Mouse (Mus musculus): ENCODE measurements around the gene Efcc1. TPM values are rescaled to one million over a fixed set of nuclear protein-coding genes. Genes with fewer than 3 reads are reported as not detected.

Efcc1 gene
- polyA plus RNA-seq, 1 experiment from 2014 or later, result 0.42 TPM

- Histone ChIP-seq H3K9ac (replicated peaks) (no peak overlapping the region), H3K4me3 (ENCODE audit: low read depth, low read length) (no peak overlapping the region), H3K4me2 (ENCODE audit: low read depth, low read length) (no peak overlapping the region), H3K4me1 (ENCODE audit: insufficient read depth) (peaks cover 52% of the 10 kb centered on the region), H3K27ac (ENCODE audit: low read depth) (no peak overlapping the region), H3K9me3 (ENCODE audit: low read length) (no peaks in the 10 kb centered on the region), H3K27me3 (ENCODE audit: insufficient read depth, low read length) (no peaks in the 10 kb centered on the region), H3K36me3 (replicated peaks; ENCODE audit: insufficient read depth, low read length) (no peaks in the 10 kb centered on the region)
- DNase-seq, result no peak
- TF ChIP-seq EP300 (IDR thresholded peaks at IDR 0.05; ENCODE audit: low read depth) (no peak), CTCF (IDR thresholded peaks at IDR 0.05; ENCODE audit: low read depth) (no peak)
- no peak for ATAC-seq
- WGBS (ENCODE audit: insufficient replicate concordance), result 43% methylated on average over 8 of the region's 8 CpGs
Observed at GRCm38 (mm10) chr6:87741978-87742377, 11.3 kb downstream of the Efcc1 start.

DNA sequence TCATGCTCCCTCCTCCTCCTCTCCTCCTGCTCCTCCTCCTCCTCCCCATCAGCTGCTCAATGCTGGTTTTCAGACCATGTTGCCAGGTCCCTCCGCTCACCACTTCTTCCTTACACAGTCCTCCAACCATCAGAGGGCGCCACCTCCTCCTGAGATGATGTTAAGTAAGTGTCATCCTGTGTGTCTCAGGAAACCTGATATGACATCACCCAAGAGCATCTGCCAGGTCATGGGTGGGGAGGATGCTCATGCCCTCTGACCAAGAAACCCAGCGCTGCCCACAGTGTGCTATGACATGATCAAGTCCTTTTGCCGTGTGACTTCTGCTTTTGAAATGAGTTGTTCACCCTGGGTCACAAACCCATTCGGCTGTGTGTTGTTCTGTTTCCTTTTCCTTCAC lies 12.1 kb downstream of the Efcc1 start:
- ATAC-seq (peak; percentile 18; the same call in 1 of the 2 replicates), DNase-seq (peak; percentile 60)
- H3K27me3 ChIP-seq (ENCODE audit: insufficient read depth, low read length), result no peaks in the 10 kb centered on the region
- TF ChIP-seq EP300 (IDR thresholded peaks at IDR 0.05; ENCODE audit: low read depth), result no peak
- TF ChIP-seq CTCF (IDR thresholded peaks at IDR 0.05; ENCODE audit: low read depth), result peak; percentile 69
- H3K4me2 ChIP-seq (ENCODE audit: low read depth, low read length), result no peak overlapping the region
- H3K36me3 ChIP-seq (replicated peaks; ENCODE audit: insufficient read depth, low read length), result no peaks in the 10 kb centered on the region
- H3K4me3 ChIP-seq (ENCODE audit: low read depth, low read length), result no peak overlapping the region
- H3K4me1 ChIP-seq (ENCODE audit: insufficient read depth), result peaks cover 56% of the 10 kb centered on the region
- no peak overlapping the region for H3K27ac ChIP-seq (ENCODE audit: low read depth)
- 81% methylated on average over 5 of the region's 5 CpGs for WGBS (ENCODE audit: insufficient replicate concordance)
- H3K9me3 ChIP-seq (ENCODE audit: low read length), result no peaks in the 10 kb centered on the region
- no peak overlapping the region for H3K9ac ChIP-seq (replicated peaks)

DNA sequence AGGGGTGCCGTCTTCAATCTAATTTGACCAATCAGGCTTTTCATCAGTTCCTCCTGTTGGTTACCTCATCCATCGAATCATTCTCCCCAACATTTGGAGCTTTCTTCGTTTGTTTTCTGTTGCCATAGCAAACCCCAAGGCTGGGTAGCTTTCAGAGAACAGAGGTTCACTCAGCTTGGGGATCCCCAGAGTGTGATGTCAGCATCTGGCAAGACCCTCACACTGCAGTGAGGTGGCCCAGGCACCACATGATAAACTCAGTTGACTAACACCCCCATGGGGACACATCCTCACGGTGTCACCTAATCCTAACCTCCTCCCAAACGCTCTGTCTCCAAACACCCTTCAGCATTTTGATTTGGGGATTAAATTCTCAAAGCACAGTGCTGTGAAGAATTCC lies 12.6 kb downstream of the Efcc1 start:
- Histone ChIP-seq H3K27ac (ENCODE audit: low read depth) (no peak overlapping the region), H3K4me2 (ENCODE audit: low read depth, low read length) (no peak overlapping the region), H3K9ac (replicated peaks) (no peak overlapping the region), H3K9me3 (ENCODE audit: low read length) (no peaks in the 10 kb centered on the region), H3K4me1 (ENCODE audit: insufficient read depth) (peaks cover 53% of the 10 kb centered on the region), H3K27me3 (ENCODE audit: insufficient read depth, low read length) (no peaks in the 10 kb centered on the region), H3K36me3 (replicated peaks; ENCODE audit: insufficient read depth, low read length) (no peaks in the 10 kb centered on the region), H3K4me3 (ENCODE audit: low read depth, low read length) (no peak overlapping the region)
- 79% methylated on average over 5 of the region's 5 CpGs for WGBS (ENCODE audit: insufficient replicate concordance)
- DNase-seq (no peak), ATAC-seq (no peak)
- no peak for TF ChIP-seq EP300 (IDR thresholded peaks at IDR 0.05; ENCODE audit: low read depth)
- no peak for TF ChIP-seq CTCF (IDR thresholded peaks at IDR 0.05; ENCODE audit: low read depth)

- H3K9ac ChIP-seq (replicated peaks), result no peak overlapping the region
- WGBS (ENCODE audit: insufficient replicate concordance), result 68% methylated on average over 3 of the region's 3 CpGs
Observed at GRCm38 (mm10) chr6:87744632-87745031, 14.0 kb downstream of the Efcc1 start.

GRCm38 (mm10) chr6:87745301-87745700 lies 14.6 kb downstream of the Efcc1 start:
- ATAC-seq (no peak), DNase-seq (no peak)
- 30% methylated on average over 1 of the region's 1 CpGs for WGBS (ENCODE audit: insufficient replicate concordance)
- peaks cover 51% of the 10 kb centered on the region for H3K4me1 ChIP-seq (ENCODE audit: insufficient read depth)
- H3K27ac ChIP-seq (ENCODE audit: low read depth), result 0 out of 2 replicates have a peak overlapping the region, but pooled peaks have one; percentile 42
- no peaks in the 10 kb centered on the region for H3K27me3 ChIP-seq (ENCODE audit: insufficient read depth, low read length)
- no peak overlapping the region for H3K4me3 ChIP-seq (ENCODE audit: low read depth, low read length)
- no peak for TF ChIP-seq CTCF (IDR thresholded peaks at IDR 0.05; ENCODE audit: low read depth)
- no peak overlapping the region for H3K9ac ChIP-seq (replicated peaks)
- no peaks in the 10 kb centered on the region for H3K9me3 ChIP-seq (ENCODE audit: low read length)
- H3K36me3 ChIP-seq (replicated peaks; ENCODE audit: insufficient read depth, low read length), result no peaks in the 10 kb centered on the region
- H3K4me2 ChIP-seq (ENCODE audit: low read depth, low read length), result no peak overlapping the region

More at GRCm38 (mm10) chr6:87744632-87745031, 14.0 kb downstream of the Efcc1 start:
- no peaks in the 10 kb centered on the region for H3K36me3 ChIP-seq (replicated peaks; ENCODE audit: insufficient read depth, low read length)
- H3K4me2 ChIP-seq (ENCODE audit: low read depth, low read length), result no peak overlapping the region
- no peaks in the 10 kb centered on the region for H3K9me3 ChIP-seq (ENCODE audit: low read length)
- peaks cover 58% of the 10 kb centered on the region for H3K4me1 ChIP-seq (ENCODE audit: insufficient read depth)
- TF ChIP-seq EP300 (IDR thresholded peaks at IDR 0.05; ENCODE audit: low read depth), result no peak
- no peak for TF ChIP-seq CTCF (IDR thresholded peaks at IDR 0.05; ENCODE audit: low read depth)
- peak overlapping the region; percentile 8; the same call in 1 of the 2 replicates for H3K27ac ChIP-seq (ENCODE audit: low read depth)
- H3K4me3 ChIP-seq (ENCODE audit: low read depth, low read length), result no peak overlapping the region
- H3K27me3 ChIP-seq (ENCODE audit: insufficient read depth, low read length), result no peaks in the 10 kb centered on the region
- ATAC-seq (no peak), DNase-seq (no peak)

DNA sequence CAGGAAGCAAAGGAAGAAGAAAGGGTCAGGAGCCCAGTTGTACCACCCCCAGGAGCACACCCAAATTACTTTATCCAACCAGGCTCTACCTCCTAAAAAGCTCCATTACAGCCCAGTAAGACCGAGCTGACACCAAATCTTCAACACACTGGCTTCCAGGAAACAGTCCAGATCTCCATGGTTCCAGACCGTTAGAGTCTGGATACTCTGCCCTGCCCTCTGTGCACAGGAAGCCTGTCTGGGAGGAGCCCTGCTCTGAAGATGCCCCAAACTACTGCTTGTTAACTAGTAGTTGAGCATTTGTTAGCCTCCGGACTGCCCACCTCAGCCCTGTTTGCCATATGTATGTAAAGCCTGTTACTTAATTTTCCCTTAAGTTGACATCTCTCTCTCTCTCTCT lies 15.4 kb downstream of the Efcc1 start:
- Histone ChIP-seq H3K4me1 (ENCODE audit: insufficient read depth) (peaks cover 47% of the 10 kb centered on the region), H3K4me2 (ENCODE audit: low read depth, low read length) (no peak overlapping the region), H3K9ac (replicated peaks) (no peak overlapping the region), H3K9me3 (ENCODE audit: low read length) (no peaks in the 10 kb centered on the region), H3K4me3 (ENCODE audit: low read depth, low read length) (no peak overlapping the region), H3K27ac (ENCODE audit: low read depth) (no peak overlapping the region; the same call in 1 of the 2 replicates), H3K27me3 (ENCODE audit: insufficient read depth, low read length) (no peaks in the 10 kb centered on the region), H3K36me3 (replicated peaks; ENCODE audit: insufficient read depth, low read length) (no peaks in the 10 kb centered on the region)
- DNase-seq, result no peak
- 64% methylated on average over 3 of the region's 3 CpGs for WGBS (ENCODE audit: insufficient replicate concordance)
- no peak for ATAC-seq
- no peak for TF ChIP-seq CTCF (IDR thresholded peaks at IDR 0.05; ENCODE audit: low read depth)
- no peak for TF ChIP-seq EP300 (IDR thresholded peaks at IDR 0.05; ENCODE audit: low read depth)

- Histone ChIP-seq H3K27me3 (ENCODE audit: insufficient read depth, low read length) (no peaks in the 10 kb centered on the region), H3K4me3 (ENCODE audit: low read depth, low read length) (no peak overlapping the region), H3K4me2 (ENCODE audit: low read depth, low read length) (peak overlapping the region; percentile 47; the same call in 1 of the 2 replicates), H3K36me3 (replicated peaks; ENCODE audit: insufficient read depth, low read length) (no peaks in the 10 kb centered on the region), H3K4me1 (ENCODE audit: insufficient read depth) (peaks cover 45% of the 10 kb centered on the region), H3K9me3 (ENCODE audit: low read length) (no peaks in the 10 kb centered on the region), H3K9ac (replicated peaks) (peak overlapping the region; percentile 31; the same call in 1 of the 2 replicates), H3K27ac (ENCODE audit: low read depth) (peak overlapping the region; percentile 64)
- TF ChIP-seq CTCF (IDR thresholded peaks at IDR 0.05; ENCODE audit: low read depth) (no peak), EP300 (IDR thresholded peaks at IDR 0.05; ENCODE audit: low read depth) (no peak)
- DNase-seq (no peak), ATAC-seq (peak; percentile 50)
- WGBS (ENCODE audit: insufficient replicate concordance), result 78% methylated on average over 2 of the region's 2 CpGs
Observed at GRCm38 (mm10) chr6:87746849-87747248, 16.2 kb downstream of the Efcc1 start.
